Mouse (Mus musculus): ENCODE measurements around the gene Rxfp3.
"Not testable (repeated sequence)": the region's sequence is repeated elsewhere in the genome, so short reads cannot be mapped to it uniquely, and the experiment has no call there.

The Rxfp3 gene

DNA sequence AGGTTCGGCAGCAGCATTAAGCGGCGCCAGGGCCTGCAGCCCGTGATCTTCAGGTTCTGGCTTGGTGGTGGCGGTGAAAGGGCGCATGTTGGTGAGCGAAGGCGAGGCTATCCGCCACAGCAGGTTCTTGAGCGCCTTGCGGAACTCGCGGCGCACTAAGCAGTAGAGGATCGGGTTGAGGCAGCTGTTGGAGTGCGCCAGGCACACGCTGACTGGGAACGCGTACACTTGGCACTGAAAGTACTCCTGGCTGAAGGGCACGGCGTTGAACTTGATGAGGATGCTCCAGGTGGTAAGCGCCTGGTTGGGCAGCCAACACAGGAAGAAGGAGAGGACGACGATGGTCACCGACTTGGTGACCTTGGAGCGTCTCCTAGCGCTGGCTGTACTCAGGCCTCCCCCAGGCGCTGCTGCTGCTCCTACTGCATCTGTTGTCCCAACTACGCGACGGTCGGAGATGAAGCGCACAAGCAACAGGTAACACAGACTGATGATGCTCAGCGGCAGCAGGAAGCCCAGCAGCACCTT is 1.8 kb downstream of the Rxfp3 start:
- no peak for DNase-seq (ENCODE audit: low spot score)

GRCm38 (mm10) chr15:11030188-11030587 is 7.6 kb downstream of the Rxfp3 start:
- DNase-seq (ENCODE audit: low spot score): no peak

GRCm38 (mm10) chr15:11026801-11027561 is 10.8 kb downstream of the Rxfp3 start:
- no peak for DNase-seq (ENCODE audit: low spot score)

DNA sequence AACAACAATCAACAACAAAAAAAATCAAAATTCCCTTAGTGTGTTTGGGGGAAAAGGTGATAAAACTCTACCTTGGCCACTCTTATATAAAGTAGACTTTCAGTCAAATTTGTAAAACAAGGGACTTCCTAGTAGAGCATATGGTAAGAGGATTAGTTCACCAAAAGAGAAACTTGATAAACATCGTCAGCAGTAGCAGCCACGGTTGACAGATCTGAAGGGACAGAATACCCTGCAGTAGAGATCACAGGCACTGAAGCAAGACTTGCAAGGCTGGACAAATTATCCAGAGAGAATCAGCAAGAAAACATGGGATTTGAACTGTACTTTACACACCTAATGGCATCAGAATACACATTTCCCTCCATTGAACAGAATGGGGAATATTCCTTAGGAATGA is 22.9 kb downstream of the Rxfp3 start:
- no peak for DNase-seq (ENCODE audit: low spot score)

DNA sequence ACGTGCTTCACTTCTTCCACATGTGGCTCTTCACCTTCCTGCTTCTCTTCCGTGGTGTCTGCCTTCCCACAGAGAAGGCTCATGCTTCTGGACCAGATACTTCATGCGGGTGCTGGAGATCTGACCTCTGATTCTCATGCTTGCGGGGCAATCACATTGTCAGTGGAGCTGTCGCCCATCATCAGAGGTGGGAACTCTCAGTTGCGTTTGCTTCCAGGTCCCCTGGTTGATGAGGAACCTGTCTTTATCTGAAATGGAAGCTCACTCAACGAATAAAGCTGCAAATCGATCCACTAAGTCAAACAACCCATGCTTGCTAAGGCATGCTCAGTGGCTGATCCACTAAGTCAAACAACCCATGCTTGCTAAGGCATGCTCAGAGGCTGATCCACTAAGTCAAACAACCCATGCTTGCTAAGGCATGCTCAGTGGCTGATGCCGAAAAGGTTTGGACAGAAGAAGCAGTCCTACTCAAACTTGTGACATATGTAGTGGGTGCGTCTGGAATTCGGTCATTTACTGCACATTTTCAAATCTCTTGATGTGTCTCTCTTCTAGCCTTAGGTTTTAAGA is 26.7 kb downstream of the Rxfp3 start:
- no peak for DNase-seq (ENCODE audit: low spot score)

GRCm38 (mm10) chr15:11008756-11009155 is 29.0 kb downstream of the Rxfp3 start:
- DNase-seq (ENCODE audit: low spot score): no peak

- DNase-seq (ENCODE audit: low spot score): no peak
Observed at GRCm38 (mm10) chr15:11004646-11005045, 33.1 kb downstream of the Rxfp3 start.

- no peak for DNase-seq (ENCODE audit: low spot score)
Observed at GRCm38 (mm10) chr15:11003791-11004190, 34.0 kb downstream of the Rxfp3 start.

DNA sequence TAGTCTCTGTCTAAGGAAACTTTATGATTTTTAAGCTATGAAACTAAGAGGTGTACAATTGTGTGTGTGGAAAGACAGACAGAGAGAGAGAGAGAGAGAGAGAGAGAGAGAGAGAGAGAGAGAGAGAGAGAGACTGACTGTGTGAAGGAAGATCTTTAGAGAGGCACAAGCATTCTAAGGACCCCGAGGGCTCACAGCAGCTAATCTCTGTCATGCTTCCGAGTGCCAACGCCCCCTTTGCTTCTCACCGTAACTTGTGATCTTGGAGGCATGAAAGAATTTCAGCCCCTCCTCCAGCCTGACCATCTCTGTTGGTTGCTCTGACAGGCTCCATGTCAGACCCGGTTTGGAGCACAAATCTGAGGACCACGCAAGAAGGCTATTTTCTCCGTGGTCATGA is 37.4 kb downstream of the Rxfp3 start, which contains the start of gene Slc45a2:
Gene Slc45a2, plus strand, starts transcription at position 301 of the 400 bp plus-strand sequence.
- DNase-seq (ENCODE audit: low spot score): no peak

DNA sequence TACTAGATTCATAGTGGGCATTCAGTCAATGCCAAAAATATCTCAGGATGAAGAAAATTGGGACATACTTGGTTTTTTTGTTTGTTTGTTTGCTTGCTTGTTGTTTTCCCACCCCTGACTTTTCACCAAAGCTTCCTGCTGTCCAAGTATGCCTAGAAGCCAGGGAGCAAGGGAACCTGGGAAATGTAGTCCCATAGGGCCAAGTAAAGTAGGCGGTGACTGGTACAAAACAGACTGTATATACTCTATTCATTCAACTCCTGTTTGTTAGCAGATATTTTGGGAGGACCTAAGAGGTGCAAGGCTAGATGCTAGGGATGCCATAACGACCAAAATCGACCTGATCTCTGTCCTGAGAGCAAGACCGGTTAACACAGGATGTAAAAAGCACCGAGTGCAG is 38.0 kb downstream of the Rxfp3 start:
- no peak for DNase-seq (ENCODE audit: low spot score)

- DNase-seq (ENCODE audit: low spot score): no peak
Observed at GRCm38 (mm10) chr15:10991566-10991965, 46.2 kb downstream of the Rxfp3 start.

- no peak for DNase-seq (ENCODE audit: low spot score)
Observed at GRCm38 (mm10) chr15:10990411-10990810, 47.4 kb downstream of the Rxfp3 start.

GRCm38 (mm10) chr15:10986477-10986876 is 51.3 kb downstream of the Rxfp3 start:
- DNase-seq (ENCODE audit: low spot score): not testable (repeated sequence)

DNA sequence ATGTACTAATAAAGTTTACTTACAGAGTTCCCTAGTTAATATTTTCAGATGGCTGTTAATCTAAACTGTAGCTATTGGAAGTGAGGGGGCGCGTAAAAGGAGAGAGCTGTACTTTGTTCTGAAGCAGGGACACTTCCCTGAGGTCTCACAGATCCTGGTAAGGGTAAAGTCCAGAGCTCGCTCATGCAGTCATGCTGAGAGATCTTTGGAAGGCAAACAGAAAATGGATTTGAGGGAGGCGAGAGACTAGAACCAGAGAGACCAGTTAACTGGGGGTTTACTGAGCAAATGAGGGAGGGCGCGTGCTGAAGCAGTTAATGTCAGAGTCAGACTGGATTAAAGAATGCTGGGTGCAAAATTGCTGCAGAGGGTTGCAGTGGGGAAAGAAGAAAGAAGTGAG is 52.0 kb downstream of the Rxfp3 start:
- DNase-seq (ENCODE audit: low spot score): no peak
